Mouse (Mus musculus): ENCODE results near the gene Scg2. TPM values are rescaled to one million over a fixed set of nuclear protein-coding genes. Genes with fewer than 3 reads are reported as not detected.

Gene Scg2
- polyA plus RNA-seq, 1 experiment = 0.14 TPM

- WGBS = 74% methylated on average over 1 of the region's 1 CpGs
- H3K27me3 ChIP-seq (replicated peaks; ENCODE audit: control insufficient read depth, insufficient read depth, low read length) = no peaks in the 10 kb centered on the region
- no peak for DNase-seq
- H3K4me3 ChIP-seq (ENCODE audit: insufficient read depth, low read depth, low read length) = no peak overlapping the region
- H3K4me1 ChIP-seq (ENCODE audit: control insufficient read depth, insufficient read depth, low read length) = no peaks in the 10 kb centered on the region
- TF ChIP-seq POLR2A (IDR thresholded peaks at IDR 0.05; ENCODE audit: low read depth, low read length) (no peak), CTCF (conservative IDR thresholded peaks at IDR 0.05; ENCODE audit: insufficient read depth, insufficient read length, low read depth, low read length) (no peak)
- H3K27ac ChIP-seq (ENCODE audit: insufficient read depth, low read depth, low read length) = no peak overlapping the region
- H3K36me3 ChIP-seq (ENCODE audit: control insufficient read depth, insufficient read depth, low read length) = no peaks in the 10 kb centered on the region
Measured at GRCm38 (mm10) chr1:79452339-79452738, 12.4 kb upstream of the Scg2 start.

GRCm38 (mm10) chr1:79450343-79451021, 10.6 kb upstream of the Scg2 start:
- Histone ChIP-seq H3K4me3 (ENCODE audit: insufficient read depth, low read depth, low read length) (no peak overlapping the region), H3K4me1 (ENCODE audit: control insufficient read depth, insufficient read depth, low read length) (no peaks in the 10 kb centered on the region), H3K27me3 (replicated peaks; ENCODE audit: control insufficient read depth, insufficient read depth, low read length) (no peaks in the 10 kb centered on the region), H3K36me3 (ENCODE audit: control insufficient read depth, insufficient read depth, low read length) (no peaks in the 10 kb centered on the region), H3K27ac (ENCODE audit: insufficient read depth, low read depth, low read length) (no peak overlapping the region)
- no peak for DNase-seq
- 20% methylated on average over 20 of the region's 20 CpGs for WGBS
- no peak for TF ChIP-seq CTCF (conservative IDR thresholded peaks at IDR 0.05; ENCODE audit: insufficient read depth, insufficient read length, low read depth, low read length)
- TF ChIP-seq POLR2A (IDR thresholded peaks at IDR 0.05; ENCODE audit: low read depth, low read length) = no peak

GRCm38 (mm10) chr1:79449943-79450342, 10.0 kb upstream of the Scg2 start:
- Histone ChIP-seq H3K4me3 (ENCODE audit: insufficient read depth, low read depth, low read length) (no peak overlapping the region), H3K27me3 (replicated peaks; ENCODE audit: control insufficient read depth, insufficient read depth, low read length) (no peaks in the 10 kb centered on the region), H3K4me1 (ENCODE audit: control insufficient read depth, insufficient read depth, low read length) (no peaks in the 10 kb centered on the region), H3K27ac (ENCODE audit: insufficient read depth, low read depth, low read length) (no peak overlapping the region), H3K36me3 (ENCODE audit: control insufficient read depth, insufficient read depth, low read length) (no peaks in the 10 kb centered on the region)
- no peak for DNase-seq
- 16% methylated on average over 6 of the region's 6 CpGs for WGBS
- TF ChIP-seq POLR2A (IDR thresholded peaks at IDR 0.05; ENCODE audit: low read depth, low read length) (no peak), CTCF (conservative IDR thresholded peaks at IDR 0.05; ENCODE audit: insufficient read depth, insufficient read length, low read depth, low read length) (no peak)

- WGBS = 82% methylated on average over 4 of the region's 4 CpGs
- Histone ChIP-seq H3K27me3 (replicated peaks; ENCODE audit: control insufficient read depth, insufficient read depth, low read length) (no peaks in the 10 kb centered on the region), H3K4me1 (ENCODE audit: control insufficient read depth, insufficient read depth, low read length) (no peaks in the 10 kb centered on the region), H3K4me3 (ENCODE audit: insufficient read depth, low read depth, low read length) (no peak overlapping the region), H3K27ac (ENCODE audit: insufficient read depth, low read depth, low read length) (no peak overlapping the region), H3K36me3 (ENCODE audit: control insufficient read depth, insufficient read depth, low read length) (no peaks in the 10 kb centered on the region)
- TF ChIP-seq CTCF (conservative IDR thresholded peaks at IDR 0.05; ENCODE audit: insufficient read depth, insufficient read length, low read depth, low read length) = no peak
- TF ChIP-seq POLR2A (IDR thresholded peaks at IDR 0.05; ENCODE audit: low read depth, low read length) = no peak
- no peak for DNase-seq
Measured at GRCm38 (mm10) chr1:79445586-79445985, 5.7 kb upstream of the Scg2 start.

- Histone ChIP-seq H3K27ac (ENCODE audit: insufficient read depth, low read depth, low read length) (no peak overlapping the region), H3K4me1 (ENCODE audit: control insufficient read depth, insufficient read depth, low read length) (no peaks in the 10 kb centered on the region), H3K36me3 (ENCODE audit: control insufficient read depth, insufficient read depth, low read length) (no peaks in the 10 kb centered on the region), H3K27me3 (replicated peaks; ENCODE audit: control insufficient read depth, insufficient read depth, low read length) (no peaks in the 10 kb centered on the region), H3K4me3 (ENCODE audit: insufficient read depth, low read depth, low read length) (no peak overlapping the region)
- DNase-seq = no peak
- TF ChIP-seq CTCF (conservative IDR thresholded peaks at IDR 0.05; ENCODE audit: insufficient read depth, insufficient read length, low read depth, low read length) (no peak), POLR2A (IDR thresholded peaks at IDR 0.05; ENCODE audit: low read depth, low read length) (no peak)
- WGBS = 92% methylated on average over 1 of the region's 1 CpGs
Measured at GRCm38 (mm10) chr1:79437755-79438154, 2.2 kb downstream of the Scg2 start.

- no peak for DNase-seq
- no peaks in the 10 kb centered on the region for H3K4me1 ChIP-seq (ENCODE audit: control insufficient read depth, insufficient read depth, low read length)
- no peaks in the 10 kb centered on the region for H3K36me3 ChIP-seq (ENCODE audit: control insufficient read depth, insufficient read depth, low read length)
- WGBS = 86% methylated on average over 8 of the region's 8 CpGs
- no peak overlapping the region for H3K27ac ChIP-seq (ENCODE audit: insufficient read depth, low read depth, low read length)
- H3K27me3 ChIP-seq (replicated peaks; ENCODE audit: control insufficient read depth, insufficient read depth, low read length) = no peaks in the 10 kb centered on the region
- TF ChIP-seq POLR2A (IDR thresholded peaks at IDR 0.05; ENCODE audit: low read depth, low read length) = no peak
- no peak for TF ChIP-seq CTCF (conservative IDR thresholded peaks at IDR 0.05; ENCODE audit: insufficient read depth, insufficient read length, low read depth, low read length)
- H3K4me3 ChIP-seq (ENCODE audit: insufficient read depth, low read depth, low read length) = no peak overlapping the region
Measured at GRCm38 (mm10) chr1:79436671-79437070, 3.2 kb downstream of the Scg2 start.

- H3K4me1 ChIP-seq (ENCODE audit: control insufficient read depth, insufficient read depth, low read length) = no peaks in the 10 kb centered on the region
- H3K36me3 ChIP-seq (ENCODE audit: control insufficient read depth, insufficient read depth, low read length) = no peaks in the 10 kb centered on the region
- DNase-seq = no peak
- TF ChIP-seq POLR2A (IDR thresholded peaks at IDR 0.05; ENCODE audit: low read depth, low read length) (no peak), CTCF (conservative IDR thresholded peaks at IDR 0.05; ENCODE audit: insufficient read depth, insufficient read length, low read depth, low read length) (no peak)
- H3K27ac ChIP-seq (ENCODE audit: insufficient read depth, low read depth, low read length) = no peak overlapping the region
- H3K4me3 ChIP-seq (ENCODE audit: insufficient read depth, low read depth, low read length) = no peak overlapping the region
- no peaks in the 10 kb centered on the region for H3K27me3 ChIP-seq (replicated peaks; ENCODE audit: control insufficient read depth, insufficient read depth, low read length)
- 52% methylated on average over 5 of the region's 5 CpGs for WGBS
Measured at GRCm38 (mm10) chr1:79429058-79429457, 10.9 kb downstream of the Scg2 start.

Data from kidney, adult 2 months (tissue).